Mouse (Mus musculus) myocyte (in vitro differentiated cells): ENCODE measurements around the gene Pgap3.

Experiments
- E2F4 ChIP-seq: IDR thresholded peaks from one replicate; pipeline ENCODE4 v1.6.1; 2011; ENCODE audit warnings: mild to moderate bottlenecking, control low read depth, moderate library complexity; ENCODE audit not compliant: insufficient read depth
- MYOG ChIP-seq, 3 experiments: IDR thresholded peaks; one replicate each; pipeline ENCODE4 v1.6.1; 2011; ENCODE audit warnings: control low read depth in 2 of 3, low read depth in 2 of 3, mild to moderate bottlenecking in 2 of 3; ENCODE audit not compliant: insufficient read length in 2 of 3, control insufficient read depth in 1 of 3, insufficient read depth in 1 of 3
- POLR2A ChIP-seq: IDR thresholded peaks from one replicate; pipeline ENCODE4 v1.6.1; 2011; ENCODE audit warnings: low read depth, mild to moderate bottlenecking, control low read depth, moderate library complexity; ENCODE audit not compliant: insufficient read length
- POLR2AphosphoS2 ChIP-seq: IDR thresholded peaks from one replicate; pipeline ENCODE4 v1.6.1; 2011; ENCODE audit warnings: low read depth, control low read depth; ENCODE audit not compliant: insufficient read length

DNA sequence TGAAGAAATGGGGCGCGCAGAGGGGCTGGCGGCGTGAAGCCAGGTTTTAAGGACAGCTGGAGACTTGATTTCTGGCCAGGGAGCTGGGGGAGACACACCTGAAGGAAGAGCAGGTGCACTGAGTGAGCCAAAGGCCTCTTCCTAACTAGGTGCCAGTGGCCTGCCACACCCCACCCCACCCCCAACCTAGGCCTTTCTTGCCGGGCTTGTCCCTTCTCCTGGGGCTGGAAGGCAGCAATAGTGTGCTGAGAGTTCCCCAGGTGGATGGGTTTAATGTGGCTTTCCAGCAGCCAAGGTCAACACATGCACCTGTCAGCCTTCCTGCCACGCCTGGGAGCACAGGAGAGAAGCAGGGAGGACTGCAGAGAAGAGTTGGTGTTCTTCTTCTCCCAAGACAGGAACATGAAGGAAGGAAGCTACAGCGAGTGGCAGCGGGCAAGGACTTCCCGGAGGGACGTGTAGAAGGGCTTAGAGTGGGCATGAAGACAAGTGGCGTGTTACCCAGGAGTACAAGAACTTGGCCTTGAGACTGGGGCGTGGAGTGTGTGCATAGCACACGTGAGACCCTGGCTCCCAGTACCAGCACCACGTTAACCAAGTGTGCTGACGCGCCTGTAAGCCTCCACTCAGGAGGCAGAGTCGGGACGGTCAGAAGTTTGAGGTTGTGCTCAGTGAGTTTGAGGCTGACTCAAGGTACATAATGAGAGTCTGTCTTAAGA is 47.9 kb downstream of the Pgap3 start:
- TF ChIP-seq MYOG (IDR thresholded peaks at IDR 0.05; ENCODE audit: control insufficient read depth in 1 of 3, insufficient read depth in 1 of 3, insufficient read length in 2 of 3, low read depth in 2 of 3), result no peak
- TF ChIP-seq E2F4, result no peak
- TF ChIP-seq POLR2AphosphoS2, result no peak
- no peak for TF ChIP-seq POLR2A
